Mouse (Mus musculus) heart, adult 18-20 months (tissue): ENCODE measurements at regions not wholly inside any gene's neighbourhood (a gene's known extent, or its start where the extent isn't known, plus 50 kb on each side); places are given as distances from the start of the nearest gene placed in this dataset.

Experiments used
- DNase-seq, 2 experiments: peaks; one replicate each; pipeline ENCODE4 v3.0.0; 2021 to 2022; ENCODE audit warnings: mixed read lengths in 1 of 2

GRCm38 (mm10) chr7:121589088-121589605, 117.9 kb downstream of the Usp31 start:
- no peak for DNase-seq

GRCm38 (mm10) chr7:121587713-121588112, 119.3 kb downstream of the Usp31 start:
- no peak for DNase-seq

- no peak for DNase-seq
Measured at GRCm38 (mm10) chr7:121585721-121586120, 121.3 kb downstream of the Usp31 start.

- no peak for DNase-seq
Measured at GRCm38 (mm10) chr7:121579497-121579896, 127.6 kb downstream of the Usp31 start.

GRCm38 (mm10) chr7:121572681-121573335, 134.2 kb downstream of the Usp31 start:
- no peak for DNase-seq

- DNase-seq, result no peak
Measured at GRCm38 (mm10) chr7:121571741-121572140, 135.3 kb downstream of the Usp31 start.

GRCm38 (mm10) chr7:121571292-121571691, 135.8 kb downstream of the Usp31 start:
- DNase-seq, result no peak

- DNase-seq, result no peak
Measured at GRCm38 (mm10) chr7:121569248-121569647, 137.8 kb downstream of the Usp31 start.

- no peak for DNase-seq
Measured at GRCm38 (mm10) chr7:121568064-121568463, 139.0 kb downstream of the Usp31 start.

- peak in 1 of 2 experiments; percentile 21 for DNase-seq
Measured at GRCm38 (mm10) chr7:121563526-121563925, 143.5 kb downstream of the Usp31 start.

GRCm38 (mm10) chr7:121555420-121555819, 151.6 kb downstream of the Usp31 start:
- no peak for DNase-seq
